Mouse (Mus musculus) cortical plate, adult 2 months (tissue): ENCODE data around the gene M1ap. TPM values are rescaled to one million over a fixed set of nuclear protein-coding genes. Genes with fewer than 3 reads are reported as not detected.

Source experiments
- H3K27ac ChIP-seq: fragments of 200-500 bp; 2 replicates; pipeline ENCODE4 v1.5.1; 2012; ENCODE audit warnings: low read length, control low read depth, inconsistent platforms; ENCODE audit not compliant: insufficient read depth
- H3K4me1 ChIP-seq: fragments of 200-500 bp; 2 replicates; pipeline ENCODE4 v1.6.1; 2011; ENCODE audit warnings: low read length; ENCODE audit not compliant: control insufficient read depth, insufficient read depth
- H3K4me3 ChIP-seq: fragments of 200-500 bp; 2 replicates; pipeline ENCODE4 v1.5.1; 2011; ENCODE audit warnings: mild to moderate bottlenecking, low read length, control low read depth; ENCODE audit not compliant: insufficient read depth
- CTCF ChIP-seq: fragments of 200-500 bp; IDR thresholded peaks from 2 replicates; pipeline ENCODE4 v1.5.1; 2011; ENCODE audit warnings: mild to moderate bottlenecking, control low read depth, low read length; ENCODE audit not compliant: insufficient read depth; ENCODE audit errors: extremely low read depth
- POLR2A ChIP-seq: fragments of 200-500 bp; IDR thresholded peaks from 2 replicates; pipeline ENCODE4 v1.6.1; 2011; ENCODE audit warnings: mild to moderate bottlenecking, low read length, control low read depth; ENCODE audit not compliant: insufficient read depth; ENCODE audit errors: extremely low read depth
- polyA plus RNA-seq: library from polyadenylated mRNA; depleted of rRNA; stranded (reverse); fragments of >200 nt; gene quantifications from 2 replicates; pipeline ENCODE4 v1.2.3, GENCODE M21; 2012; rRNA removed

M1ap gene
- polyA plus RNA-seq: 0.06 and 0.17 TPM in 2 replicates

GRCm38 (mm10) chr6:82946651-82947050 is at the start of gene M1ap:
Gene M1ap (plus strand): TSS chr6:82946902.
- Histone ChIP-seq H3K4me1 (no peaks in the 10 kb centered on the region), H3K4me3 (no peak within 1 kb of the TSS), H3K27ac (no peak within 1 kb of the TSS)
- TF ChIP-seq CTCF (no peak), POLR2A (no peak)

- TF ChIP-seq POLR2A (no peak), CTCF (no peak)
- no peak overlapping the region for H3K27ac ChIP-seq
- H3K4me1 ChIP-seq: no peaks in the 10 kb centered on the region
Measured at GRCm38 (mm10) chr6:82897311-82897710, 49.4 kb upstream of the M1ap start.

GRCm38 (mm10) chr6:82898227-82898626 is 48.5 kb upstream of the M1ap start:
- TF ChIP-seq POLR2A (no peak), CTCF (no peak)

More at GRCm38 (mm10) chr6:82897311-82897710, 49.4 kb upstream of the M1ap start:
- H3K4me3 ChIP-seq: no peak overlapping the region

GRCm38 (mm10) chr6:82898745-82899144 is 48.0 kb upstream of the M1ap start:
- Histone ChIP-seq H3K4me3 (no peak overlapping the region), H3K4me1 (no peaks in the 10 kb centered on the region), H3K27ac (no peak overlapping the region)
- TF ChIP-seq CTCF (no peak), POLR2A (no peak)

More at GRCm38 (mm10) chr6:82898227-82898626, 48.5 kb upstream of the M1ap start:
- Histone ChIP-seq H3K4me3 (no peak overlapping the region), H3K27ac (no peak overlapping the region), H3K4me1 (no peaks in the 10 kb centered on the region)

- Histone ChIP-seq H3K4me3 (no peak overlapping the region), H3K4me1 (no peaks in the 10 kb centered on the region), H3K27ac (no peak overlapping the region)
- TF ChIP-seq CTCF (no peak), POLR2A (no peak)
Measured at GRCm38 (mm10) chr6:82902559-82902958, 44.1 kb upstream of the M1ap start.

GRCm38 (mm10) chr6:82906985-82907384 is 39.7 kb upstream of the M1ap start:
- TF ChIP-seq POLR2A: no peak
- TF ChIP-seq CTCF: no peak
- Histone ChIP-seq H3K4me1 (no peaks in the 10 kb centered on the region; the same call in none of the 2 replicates), H3K4me3 (no peak overlapping the region), H3K27ac (no peak overlapping the region)

- Histone ChIP-seq H3K27ac (no peak overlapping the region), H3K4me3 (no peak overlapping the region), H3K4me1 (no peaks in the 10 kb centered on the region; the same call in none of the 2 replicates)
- TF ChIP-seq CTCF: no peak
- TF ChIP-seq POLR2A: no peak
Measured at GRCm38 (mm10) chr6:82908034-82908433, 38.7 kb upstream of the M1ap start.

GRCm38 (mm10) chr6:82909136-82909855 is 37.4 kb upstream of the M1ap start:
- TF ChIP-seq CTCF (peak; percentile 60), POLR2A (no peak)
- no peak overlapping the region for H3K27ac ChIP-seq
- H3K4me1 ChIP-seq: no peaks in the 10 kb centered on the region; the same call in none of the 2 replicates
- no peak overlapping the region for H3K4me3 ChIP-seq

GRCm38 (mm10) chr6:82911303-82911702 is 35.4 kb upstream of the M1ap start:
- H3K27ac ChIP-seq: no peak overlapping the region
- TF ChIP-seq CTCF (no peak), POLR2A (no peak)
- no peak overlapping the region for H3K4me3 ChIP-seq
- no peaks in the 10 kb centered on the region; the same call in none of the 2 replicates for H3K4me1 ChIP-seq

GRCm38 (mm10) chr6:82913336-82914247 is 33.1 kb upstream of the M1ap start:
- no peaks in the 10 kb centered on the region; the same call in 1 of the 2 replicates for H3K4me1 ChIP-seq

More at GRCm38 (mm10) chr6:82913336-82914247, 33.1 kb upstream of the M1ap start:
- Histone ChIP-seq H3K27ac (no peak overlapping the region), H3K4me3 (no peak overlapping the region)
- TF ChIP-seq CTCF (no peak), POLR2A (no peak)
